Mouse (Mus musculus) heart, postnatal 36 days (tissue): Measurements from ENCODE around the gene Zfp1. TPM values are rescaled to one million over a fixed set of nuclear protein-coding genes. Genes with fewer than 3 reads are reported as not detected.

Experiments used
- DNase-seq, 2 experiments: peaks; one replicate each; pipeline ENCODE4 v3.0.0; 2021 to 2022
- intact Hi-C: fragments of 180-260 bp; cut with DNase I; formaldehyde crosslinking; loops from one replicate; pipeline ENCODE4 v1.15.1; 2025
- microRNA-seq, 2 experiments: library from miRNA; unstranded; fragments of <30 nt; microRNA quantifications; one replicate each; pipeline ENCODE4 v1.2.0; 2021; ENCODE audit warnings: borderline number of aligned reads in 2 of 2
- total RNA-seq, 2 experiments: library from RNA; stranded (reverse); gene quantifications; 2 replicates each; pipeline ENCODE4 v1.2.3; 2021

The Zfp1 gene
- total RNA-seq, 2 experiments from 2014 or later, result 8.1 to 8.4 TPM

- intact Hi-C loops, result no loop called here
Measured at GRCm38 (mm10) chr8:111705699-111706098, 62.5 kb downstream of the Zfp1 start.

DNA sequence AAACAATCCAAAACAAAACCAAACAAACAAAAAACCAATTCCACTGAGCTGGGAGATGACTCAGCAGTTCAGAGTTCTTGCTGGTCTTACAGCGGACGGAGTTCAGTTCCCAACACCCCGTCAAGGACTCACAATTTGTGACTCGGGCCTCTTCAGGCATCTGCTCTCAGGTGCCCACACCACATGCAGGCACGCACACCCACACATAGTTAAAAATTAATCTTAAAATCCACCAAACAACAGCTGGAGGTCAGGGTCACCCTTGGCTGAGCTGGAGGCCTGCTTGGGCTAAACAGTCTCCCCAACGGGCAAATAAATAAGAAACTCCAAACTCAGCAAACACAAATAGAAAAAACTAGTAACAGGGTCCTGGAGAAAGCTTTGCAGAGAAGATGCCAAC, 65.1 kb downstream of the Zfp1 start:
- DNase-seq, result no peak
- intact Hi-C loops, result no loop called here

More at GRCm38 (mm10) chr8:111705699-111706098, 62.5 kb downstream of the Zfp1 start:
- no peak for DNase-seq

GRCm38 (mm10) chr8:111709223-111709622, 66.0 kb downstream of the Zfp1 start:
- intact Hi-C loops, result no loop called here
- DNase-seq, result no peak

- no peak for DNase-seq
- intact Hi-C loops, result no loop called here
Measured at GRCm38 (mm10) chr8:111710777-111711485, 67.7 kb downstream of the Zfp1 start.

DNA sequence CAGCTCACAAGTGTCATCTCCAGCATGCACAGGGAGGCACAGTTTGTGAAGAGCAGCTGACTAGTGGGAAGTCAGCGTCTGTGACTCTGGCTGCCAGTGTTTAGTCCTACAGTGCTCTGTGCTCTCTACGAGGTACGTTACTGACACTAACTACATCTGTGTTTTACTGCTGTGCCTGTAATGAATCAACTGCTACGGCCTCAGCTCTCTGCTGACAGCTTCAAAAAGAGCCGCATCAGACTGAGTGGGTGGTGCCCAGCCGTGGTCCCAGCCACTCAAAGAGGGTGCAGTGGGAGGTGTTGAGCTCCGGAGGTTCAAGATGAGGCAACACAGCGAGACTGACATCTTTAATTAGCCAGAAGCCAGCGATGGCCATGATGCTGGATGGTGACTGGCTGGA, 68.9 kb downstream of the Zfp1 start:
- no peak for DNase-seq
- intact Hi-C loops, result loop anchor here (1.0 kb wide), 1 partner anchor 113 kb away; no protein-coding TSS in a partner anchor

DNA sequence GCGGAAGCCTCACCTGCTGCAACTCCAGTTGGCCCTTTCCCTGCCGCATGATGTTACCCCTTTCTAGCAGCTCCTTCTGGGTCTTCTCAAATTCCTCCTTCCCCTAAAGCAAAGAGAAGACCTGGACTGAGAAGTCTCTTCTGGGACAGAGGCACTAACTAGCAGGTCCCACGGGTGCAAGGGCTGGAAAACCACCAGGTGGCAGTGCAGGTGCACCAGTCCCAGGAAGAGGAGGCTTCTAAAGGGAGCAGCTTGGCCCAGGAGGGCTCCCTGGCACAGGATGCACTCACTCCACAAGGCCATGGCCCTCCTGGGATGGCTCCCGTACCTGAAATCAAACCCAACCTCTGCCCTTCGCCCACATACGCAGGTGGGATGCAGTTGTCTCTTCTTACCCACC, 69.4 kb downstream of the Zfp1 start:
- intact Hi-C loops, result loop anchor here (1.0 kb wide), 1 partner anchor 113 kb away; no protein-coding TSS in a partner anchor
- DNase-seq, result peak; percentile 68 to 72

DNA sequence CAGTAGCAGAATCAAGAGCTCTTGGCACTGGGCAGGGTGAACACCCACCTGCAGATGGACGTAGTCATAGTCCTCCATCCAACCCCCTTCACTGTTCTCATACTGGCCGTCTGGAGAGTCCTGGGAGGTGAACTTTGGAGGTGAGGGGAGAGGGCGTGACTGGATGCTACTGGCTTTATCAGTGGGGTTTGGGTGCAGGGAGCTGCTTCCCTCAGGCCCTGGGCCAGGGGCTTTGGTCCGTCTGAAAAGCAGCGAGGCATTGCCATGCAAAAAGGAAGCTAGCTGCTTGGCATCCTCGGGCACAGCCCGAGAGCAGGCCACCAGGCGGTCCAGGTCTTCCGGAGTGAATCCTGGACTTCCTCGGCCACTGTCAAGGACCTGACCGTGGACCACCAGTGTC, 70.1 kb downstream of the Zfp1 start:
- no peak for DNase-seq
- intact Hi-C loops, result no loop called here

DNA sequence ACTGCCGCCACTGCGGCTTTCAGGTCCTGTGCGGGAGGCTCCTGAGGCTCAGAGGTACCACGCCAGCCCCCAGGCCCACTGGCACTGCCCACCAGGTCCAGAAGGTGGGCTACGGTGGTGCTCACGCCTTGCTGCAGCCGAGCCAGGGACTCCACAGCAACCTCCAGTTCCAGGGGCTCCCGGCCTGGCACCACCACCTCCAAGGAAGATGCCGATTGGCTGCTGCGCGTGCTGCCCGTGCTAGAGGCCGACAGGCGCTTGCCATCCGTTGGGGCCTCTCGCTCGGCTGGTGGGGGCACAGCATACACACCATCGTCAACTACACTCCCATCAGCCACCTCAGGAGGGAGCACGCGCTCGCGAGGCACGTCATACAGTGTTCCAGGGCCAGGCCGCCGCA, 70.6 kb downstream of the Zfp1 start:
- DNase-seq, result no peak
- intact Hi-C loops, result no loop called here

DNA sequence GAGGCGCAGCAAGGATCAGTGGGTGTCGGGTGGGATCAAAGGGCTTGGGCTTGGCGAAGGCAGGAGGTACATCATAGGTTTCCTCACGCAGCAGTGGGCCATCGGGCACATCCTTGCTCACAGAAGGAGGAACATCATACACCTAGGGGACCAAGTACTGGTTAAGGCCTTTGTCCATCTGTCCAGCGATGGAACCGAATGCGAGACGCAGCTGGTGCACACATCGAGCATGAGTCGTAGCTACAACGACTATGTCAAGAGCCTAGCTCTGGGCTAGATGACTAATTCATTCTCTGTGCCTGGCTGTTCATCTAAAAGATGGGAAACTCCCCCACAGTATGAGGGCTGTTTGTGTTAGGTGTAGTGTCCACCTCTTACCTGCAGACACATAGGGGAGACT, 71.1 kb downstream of the Zfp1 start:
- intact Hi-C loops, result no loop called here
- no peak for DNase-seq

GRCm38 (mm10) chr8:111715514-111715913, 72.3 kb downstream of the Zfp1 start:
- intact Hi-C loops, result loop anchor here (5.0 kb wide), 1 partner anchor 97 kb away; no protein-coding TSS in a partner anchor
- DNase-seq, result no peak

DNA sequence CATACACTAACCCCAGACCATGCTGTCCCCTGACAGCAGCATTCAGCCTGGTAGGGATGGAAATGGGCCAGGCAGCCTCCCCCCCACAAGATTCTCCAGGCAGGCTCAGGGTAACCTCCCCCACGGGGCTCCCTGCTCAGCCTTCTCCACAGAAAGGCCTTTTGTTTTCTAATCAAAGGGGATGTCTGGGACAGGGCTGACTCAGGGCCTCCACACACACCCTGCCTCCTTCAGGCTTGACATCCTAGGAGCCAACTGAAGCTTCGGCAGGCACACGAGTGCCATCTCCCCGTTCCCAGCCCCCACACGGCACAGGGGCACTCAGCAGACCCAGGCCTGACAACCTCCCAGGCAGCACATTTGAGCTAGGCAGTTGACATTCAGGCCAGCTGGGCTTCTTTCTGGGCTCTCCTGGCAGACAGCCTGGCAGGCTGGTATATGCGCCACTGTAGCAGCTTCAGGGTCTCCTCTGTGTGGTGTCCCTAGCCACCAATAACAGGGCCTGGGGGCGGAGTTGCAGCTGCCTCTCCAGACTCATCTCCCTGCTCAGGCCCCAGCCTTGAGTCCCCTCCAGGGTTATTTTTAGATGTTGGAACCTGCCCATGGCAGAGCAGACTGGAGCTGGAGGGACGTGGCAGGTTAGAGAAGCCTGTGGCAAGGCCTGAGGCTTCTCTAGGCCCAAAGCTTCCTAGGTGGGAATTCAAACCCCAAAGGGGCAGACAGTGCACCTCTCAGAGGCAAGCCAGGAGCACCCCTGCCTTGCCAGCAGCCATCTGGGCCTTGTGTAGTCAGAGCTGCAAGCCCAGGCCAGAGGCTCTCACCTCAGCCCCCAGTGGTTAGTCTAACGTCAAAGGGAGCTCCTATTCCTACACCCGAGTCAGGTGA, 73.6 kb downstream of the Zfp1 start:
- intact Hi-C loops, result loop anchor here (2.0 to 5.0 kb wide), 2 partner anchors 26 to 95 kb away; partner anchors contain the start of gene Bcar1
- DNase-seq, result peak; percentile 66 to 81

DNA sequence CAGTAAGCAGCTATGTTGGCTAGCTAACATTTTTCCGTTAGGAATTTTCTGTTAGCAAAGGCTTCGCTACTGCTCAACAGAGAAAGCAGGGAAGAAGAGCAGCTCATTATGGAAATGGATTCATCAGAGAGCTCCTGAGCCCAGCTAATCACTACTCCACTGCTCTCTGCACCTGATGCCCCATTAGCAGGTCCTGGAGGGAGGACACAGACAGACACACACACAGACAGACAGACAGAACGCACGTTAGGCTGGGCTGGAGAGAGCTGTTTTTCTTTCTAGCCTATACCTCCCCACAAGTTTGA, 74.2 kb downstream of the Zfp1 start:
- no peak for DNase-seq
- intact Hi-C loops, result loop anchor here (2.0 to 5.0 kb wide), 2 partner anchors 25 to 95 kb away; partner anchors contain the start of gene Bcar1

DNA sequence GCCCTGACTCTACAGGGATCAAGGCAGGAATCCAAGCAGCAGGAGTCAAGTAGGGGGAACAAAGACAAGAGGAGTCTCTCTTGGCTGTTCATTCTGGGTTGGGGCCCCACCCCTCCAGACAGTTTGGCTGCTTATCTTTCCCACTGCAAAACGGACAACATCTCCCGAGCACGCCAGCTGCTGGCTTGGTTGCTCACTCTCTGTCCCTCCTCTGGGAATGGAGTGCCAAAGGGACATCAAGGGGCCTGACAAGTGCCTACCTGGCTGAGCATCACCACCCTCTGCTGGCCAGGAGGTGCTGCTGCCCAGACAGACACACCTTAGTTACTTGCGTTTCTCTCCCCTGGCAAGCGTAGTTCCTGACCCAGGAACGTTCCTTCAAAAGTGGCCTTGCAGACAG, 74.7 kb downstream of the Zfp1 start:
- intact Hi-C loops, result loop anchor here (2.0 to 5.0 kb wide), 2 partner anchors 25 to 94 kb away; partner anchors contain the start of gene Bcar1
- DNase-seq, result peak in 1 of 2 experiments; percentile 58

GRCm38 (mm10) chr8:111718937-111719336, 75.7 kb downstream of the Zfp1 start:
- no peak for DNase-seq
- intact Hi-C loops, result loop anchor here (5.0 kb wide), 1 partner anchor 93 kb away; no protein-coding TSS in a partner anchor

GRCm38 (mm10) chr8:111720115-111720544, 76.9 kb downstream of the Zfp1 start:
- intact Hi-C loops, result no loop called here
- no peak for DNase-seq

Small RNA genes lying within 50 kb of the gene (microRNA-seq; reads per million reads assigned to microRNA genes)
- gene Mir7076, result 0 reads per million in 2 experiments

Other genes starting within 250 kb of the Zfp1 start
- gene Fa2h, start 249.6 kb upstream of the Zfp1 start, total RNA-seq, result under 1 TPM; 0.16 to 0.19 TPM
- gene Wdr59, start 121.3 kb upstream of the Zfp1 start, total RNA-seq, result 1 to 10 TPM; 7.4 to 8.5 TPM
- gene Znrf1, start 107.3 kb upstream of the Zfp1 start, total RNA-seq, result 10 to 100 TPM; 56.4 to 59.3 TPM
- gene Ldhd, start 13.0 kb upstream of the Zfp1 start, total RNA-seq, result 10 to 100 TPM; 36.7 to 43.6 TPM
- not detected for gene Ctrb1, start 47.6 kb downstream of the Zfp1 start, total RNA-seq
- 10 to 100 TPM; 18.8 to 19.1 TPM for gene Bcar1, start 100.4 kb downstream of the Zfp1 start, total RNA-seq
- gene Cfdp1, start 210.9 kb downstream of the Zfp1 start, total RNA-seq, result 10 to 100 TPM; 33.4 to 35.2 TPM
- 1 to 10 TPM; 3.0 to 3.2 TPM for gene Tmem170, start 233.3 kb downstream of the Zfp1 start, total RNA-seq